Comparison of ENCODE assay signal across 8 mouse cellular contexts in the genomic region with DNA sequence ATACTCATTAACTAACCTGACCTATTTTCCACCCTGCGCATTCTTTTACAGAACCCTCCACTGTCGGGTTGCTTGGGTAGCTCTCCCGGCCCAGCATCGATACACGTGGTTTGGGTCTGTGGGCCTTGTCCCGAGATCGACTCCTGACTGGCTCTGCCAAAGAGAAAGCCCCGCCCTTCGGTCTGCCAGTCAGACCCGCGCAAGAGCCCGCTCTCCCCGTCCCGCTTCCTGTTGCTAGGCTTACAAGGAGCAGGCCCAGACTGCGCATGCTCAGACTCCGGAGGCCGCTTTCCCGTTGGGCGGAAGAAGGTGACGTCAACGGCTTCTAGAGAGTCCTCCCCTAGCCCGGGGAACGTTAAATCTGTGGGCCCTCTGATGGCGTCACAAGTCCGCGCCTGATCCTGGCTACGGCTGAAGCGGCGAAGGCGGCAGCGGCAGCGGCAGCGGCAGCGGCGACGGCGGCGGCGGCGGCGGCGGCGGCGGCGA. TPM values are rescaled to one million over a fixed set of nuclear protein-coding genes. Genes with fewer than 3 reads are reported as not detected.
A peak's percentile ranks its signal among the peaks of the same experiment; 100 is the strongest.
DNase-seq lines count a peak whose midpoint lies in the region; ATAC-seq and TF ChIP-seq lines count a peak whose summit lies in the region.

A gene (plus strand): TSS at position 386 of the 486 bp plus-strand sequence.

- H3K4me2 ChIP-seq in lung, postnatal 0 days (replicated peaks; ENCODE audit: low read depth, low read length): peak within 1 kb of the TSS; percentile 61

- H3K9me3 ChIP-seq in hindbrain, embryonic 10.5 days: no peaks in the 10 kb centered on the region
- H3K9me3 ChIP-seq in lung, postnatal 0 days (ENCODE audit: low read length): no peaks in the 10 kb centered on the region

- H3K9ac ChIP-seq in lung, postnatal 0 days (replicated peaks; ENCODE audit: low read depth): peak within 1 kb of the TSS; percentile 91

- peak; percentile 100 for ATAC-seq in frontal cortex, adult (ENCODE audit: low TSS enrichment)
- ATAC-seq in lung, postnatal 0 days: peak; percentile 98

- H3K27ac ChIP-seq in hindbrain, embryonic 10.5 days: peak within 1 kb of the TSS; percentile 90
- peak within 1 kb of the TSS; percentile 91 for H3K27ac ChIP-seq in lung, postnatal 0 days (ENCODE audit: low read length)

- no peak for TF ChIP-seq EP300 in lung, postnatal 0 days (IDR thresholded peaks at IDR 0.05)

- H3K36me3 ChIP-seq in hindbrain, embryonic 10.5 days: peaks cover 8% of the 10 kb centered on the region
- no peaks in the 10 kb centered on the region for H3K36me3 ChIP-seq in lung, postnatal 0 days (ENCODE audit: insufficient read depth, low read length)

- under 1% methylated on average over 45 of the region's 45 CpGs for WGBS in hindbrain, embryonic 10.5 days
- 2% methylated on average over 28 of the region's 45 CpGs for WGBS in lung, postnatal 0 days

- H3K27me3 ChIP-seq in hindbrain, embryonic 10.5 days (ENCODE audit: insufficient read depth, poor library complexity, severe bottlenecking): no peaks in the 10 kb centered on the region
- no peaks in the 10 kb centered on the region for H3K27me3 ChIP-seq in lung, postnatal 0 days (replicated peaks; ENCODE audit: insufficient read depth, low read length)

- no peak for TF ChIP-seq CTCF in lung, postnatal 0 days (IDR thresholded peaks at IDR 0.05)

- peak within 1 kb of the TSS; percentile 93 for H3K4me3 ChIP-seq in hindbrain, embryonic 10.5 days
- peak within 1 kb of the TSS; percentile 98 for H3K4me3 ChIP-seq in lung, postnatal 0 days (ENCODE audit: low read depth, low read length)

- peaks cover 22% of the 10 kb centered on the region for H3K4me1 ChIP-seq in hindbrain, embryonic 10.5 days (replicated peaks)
- no peaks in the 10 kb centered on the region for H3K4me1 ChIP-seq in lung, postnatal 0 days (ENCODE audit: insufficient read depth, low read depth, low read length)

- DNase-seq in MN1 (ENCODE audit: low spot score): peak; percentile 99
- DNase-seq in cerebellum, adult 9-10 months: peak; percentile 100
- DNase-seq in hindbrain, embryonic 10.5 days (ENCODE audit: low spot score): peak; percentile 100
- peak; percentile 100 for DNase-seq in layer of hippocampus, adult 9-11 months
- peak; percentile 100 for DNase-seq in lung, postnatal 0 days (ENCODE audit: low spot score)
- peak; percentile 100 for DNase-seq in ovary, postnatal 14 days (ENCODE audit: low spot score)
- peak; percentile 100 for DNase-seq in thymus, postnatal 14 days

RNA-seq across cellular contexts. Expression of the gene that starts here (rescaled TPM):
- polyA plus RNA-seq in hindbrain, embryonic 10.5 days (2016; fragmentation: Nextera tagmentation; extraction: Ambion mirVana): 51.9 and 65.2 TPM in 2 replicates
- polyA plus RNA-seq in lung, postnatal 0 days (2015; fragmentation: Nextera tagmentation; extraction: Ambion mirVana): 29.6 and 30.2 TPM in 2 replicates

Comparison
In these comparisons a context has a peak if more than half of its experiments do, and no peak if none do; other contexts are left out.
1. Peak in every context shown above with its lines: DNase-seq, ATAC-seq, H3K4me3 ChIP-seq and H3K27ac ChIP-seq.